8 mouse cellular contexts compared by ENCODE assay signal in the genomic region with DNA sequence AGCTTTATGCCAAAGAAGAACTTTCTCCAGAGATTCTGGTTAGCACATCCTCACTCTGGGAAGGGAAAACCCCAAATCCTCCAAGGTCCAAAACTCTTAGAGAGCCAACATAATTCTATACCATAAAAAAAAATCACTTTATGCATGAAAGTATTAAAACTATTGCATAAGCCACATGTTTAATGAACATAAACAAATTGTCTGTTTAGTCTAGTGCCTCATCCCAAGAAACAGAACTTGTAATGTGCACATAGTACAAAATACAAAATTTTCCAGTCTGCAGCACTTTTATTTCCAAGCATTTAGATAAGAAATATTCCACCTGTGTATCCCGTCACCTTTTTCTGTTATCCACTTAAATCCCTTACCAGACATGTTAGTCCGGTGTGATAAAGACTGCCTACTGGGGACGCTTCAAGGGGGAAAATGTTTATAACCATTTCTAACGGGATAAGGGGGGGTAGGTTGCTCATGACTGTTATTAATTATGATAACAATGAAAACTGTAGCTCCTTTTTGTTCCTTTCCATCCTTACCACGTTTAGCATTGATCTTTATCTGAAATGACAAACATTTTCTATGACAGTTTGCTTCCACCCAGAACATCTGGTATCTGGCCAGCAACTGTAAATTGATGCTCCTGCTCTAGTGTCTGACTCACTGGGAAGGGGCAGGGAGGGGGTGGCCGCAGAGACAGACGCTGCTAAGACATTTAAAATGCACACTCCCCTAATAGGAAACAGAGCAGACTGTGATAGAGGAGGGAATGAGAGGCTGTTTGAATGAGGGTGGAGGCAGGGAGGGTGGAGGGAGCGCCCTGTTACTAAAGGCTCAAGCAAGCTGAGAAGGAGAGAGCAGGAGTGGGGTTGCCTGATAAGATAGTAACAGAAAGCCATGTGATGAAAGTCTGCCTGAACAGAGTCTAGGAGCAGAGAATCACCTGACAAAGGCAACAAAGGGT.
DNase-seq lines count a peak whose midpoint lies in the region; ATAC-seq and TF ChIP-seq lines count a peak whose summit lies in the region.

No protein-coding gene starts in this region.

- WGBS in embryonic facial prominence, embryonic 15.5 days: 20% methylated on average over 8 of the region's 8 CpGs
- WGBS in limb, embryonic 14.5 days: 11% methylated on average over 8 of the region's 8 CpGs
- 22% methylated on average over 8 of the region's 8 CpGs for WGBS in stomach, embryonic 16.5 days
- WGBS in kidney, embryonic 16.5 days: 45% methylated on average over 8 of the region's 8 CpGs

- no peaks in the 10 kb centered on the region for H3K27me3 ChIP-seq in embryonic facial prominence, embryonic 15.5 days
- H3K27me3 ChIP-seq in limb, embryonic 14.5 days (ENCODE audit: control insufficient read depth, insufficient read depth, low read length): no peaks in the 10 kb centered on the region
- H3K27me3 ChIP-seq in stomach, embryonic 16.5 days (ENCODE audit: control insufficient read depth, insufficient read depth, low read length): no peaks in the 10 kb centered on the region
- H3K27me3 ChIP-seq in kidney, embryonic 16.5 days (ENCODE audit: insufficient read depth, low read length): no peaks in the 10 kb centered on the region

- intact Hi-C loops in left cerebral cortex, postnatal 4 days (cut with DNase I): no loop called here

- H3K4me2 ChIP-seq in embryonic facial prominence, embryonic 15.5 days (replicated peaks): peak overlapping the region; percentile 25; the same call in 1 of the 2 replicates
- H3K4me2 ChIP-seq in limb, embryonic 14.5 days (replicated peaks; ENCODE audit: low read depth, low read length, severe bottlenecking): no peak overlapping the region
- peak overlapping the region; percentile 4; the same call in 1 of the 2 replicates for H3K4me2 ChIP-seq in stomach, embryonic 16.5 days (ENCODE audit: low read depth, low read length)
- no peak overlapping the region for H3K4me2 ChIP-seq in kidney, embryonic 16.5 days (replicated peaks; ENCODE audit: low read depth, low read length)

- peak; percentile 84 for ATAC-seq in embryonic facial prominence, embryonic 15.5 days (ENCODE audit: insufficient number of reproducible peaks, low FRiP score, low TSS enrichment, low read depth)
- ATAC-seq in limb, embryonic 14.5 days (ENCODE audit: low FRiP score, low read depth): 0 out of 2 replicates have a peak, but pooled peaks have one; percentile 37
- peak; percentile 87 for ATAC-seq in stomach, embryonic 16.5 days (ENCODE audit: insufficient read depth, low FRiP score)
- ATAC-seq in kidney, embryonic 16.5 days (ENCODE audit: low FRiP score, low TSS enrichment): no peak
- ATAC-seq in megakaryocyte, adult 5-6 weeks (ENCODE audit: poor library complexity, severe bottlenecking): no peak

- H3K4me1 ChIP-seq in embryonic facial prominence, embryonic 15.5 days: peaks cover 12% of the 10 kb centered on the region
- 0 out of 2 replicates have a peak, but pooled peaks cover 4% of the 10 kb centered on the region for H3K4me1 ChIP-seq in limb, embryonic 14.5 days (ENCODE audit: control insufficient read depth, insufficient read depth, low read length)
- peaks cover 8% of the 10 kb centered on the region for H3K4me1 ChIP-seq in stomach, embryonic 16.5 days (ENCODE audit: control insufficient read depth, insufficient read depth, low read length)
- H3K4me1 ChIP-seq in kidney, embryonic 16.5 days (ENCODE audit: insufficient read depth, low read length): no peaks in the 10 kb centered on the region

- TF ChIP-seq POLR2A in limb, embryonic 14.5 days (IDR thresholded peaks at IDR 0.05; ENCODE audit: borderline replicate concordance, extremely low read depth, insufficient read depth, insufficient read length): no peak

- H3K9me3 ChIP-seq in embryonic facial prominence, embryonic 15.5 days (replicated peaks): no peaks in the 10 kb centered on the region
- no peaks in the 10 kb centered on the region for H3K9me3 ChIP-seq in limb, embryonic 14.5 days (ENCODE audit: control insufficient read depth, low read length)
- H3K9me3 ChIP-seq in stomach, embryonic 16.5 days (replicated peaks; ENCODE audit: control insufficient read depth, low read length): no peaks in the 10 kb centered on the region
- no peaks in the 10 kb centered on the region for H3K9me3 ChIP-seq in kidney, embryonic 16.5 days (ENCODE audit: low read length)

- no peak overlapping the region for H3K4me3 ChIP-seq in embryonic facial prominence, embryonic 15.5 days (replicated peaks)
- no peak overlapping the region for H3K4me3 ChIP-seq in limb, embryonic 14.5 days (replicated peaks; ENCODE audit: low read length)
- H3K4me3 ChIP-seq in stomach, embryonic 16.5 days (replicated peaks; ENCODE audit: low read length): no peak overlapping the region
- H3K4me3 ChIP-seq in kidney, embryonic 16.5 days (ENCODE audit: low read length): no peak overlapping the region

- H3K27ac ChIP-seq in embryonic facial prominence, embryonic 15.5 days (replicated peaks): no peak overlapping the region
- H3K27ac ChIP-seq in limb, embryonic 14.5 days (replicated peaks; ENCODE audit: low read depth, low read length): no peak overlapping the region
- H3K27ac ChIP-seq in stomach, embryonic 16.5 days (ENCODE audit: low read length): peak overlapping the region; percentile 39; the same call in 1 of the 2 replicates
- H3K27ac ChIP-seq in kidney, embryonic 16.5 days (ENCODE audit: low read length): no peak overlapping the region

- H3K36me3 ChIP-seq in embryonic facial prominence, embryonic 15.5 days: no peaks in the 10 kb centered on the region
- no peaks in the 10 kb centered on the region for H3K36me3 ChIP-seq in limb, embryonic 14.5 days (ENCODE audit: control insufficient read depth, insufficient read depth, low read length)
- no peaks in the 10 kb centered on the region for H3K36me3 ChIP-seq in stomach, embryonic 16.5 days (ENCODE audit: control insufficient read depth, insufficient read depth, low read length)
- H3K36me3 ChIP-seq in kidney, embryonic 16.5 days (ENCODE audit: insufficient read depth, low read length): no peaks in the 10 kb centered on the region

- peak; percentile 48 for DNase-seq in left cerebral cortex, postnatal 4 days
- no peak for DNase-seq in left cerebral cortex, adult 8-10 months (ENCODE audit: low spot score in 2 of 2)
- no peak for DNase-seq in limb, embryonic 14.5 days (ENCODE audit: low spot score)
- DNase-seq in kidney, adult 8-10 months: no peak

- no peak overlapping the region for H3K9ac ChIP-seq in embryonic facial prominence, embryonic 15.5 days
- H3K9ac ChIP-seq in limb, embryonic 14.5 days (ENCODE audit: low read depth, low read length, severe bottlenecking): no peak overlapping the region
- H3K9ac ChIP-seq in stomach, embryonic 16.5 days (ENCODE audit: low read length): no peak overlapping the region; the same call in 1 of the 2 replicates
- H3K9ac ChIP-seq in kidney, embryonic 16.5 days (replicated peaks; ENCODE audit: low read length): no peak overlapping the region

Comparison
In these comparisons a context has a peak if more than half of its experiments do, and no peak if none do; other contexts are left out.
1. ATAC-seq: peak in embryonic facial prominence, embryonic 15.5 days (single experiment), limb, embryonic 14.5 days (single experiment) and stomach, embryonic 16.5 days (single experiment); none in kidney, embryonic 16.5 days (single experiment) and megakaryocyte, adult 5-6 weeks (single experiment).
2. H3K4me2 ChIP-seq: peak in embryonic facial prominence, embryonic 15.5 days (single experiment) and stomach, embryonic 16.5 days (single experiment); none in limb, embryonic 14.5 days (single experiment) and kidney, embryonic 16.5 days (single experiment).